Comparison of ENCODE assay signal across 11 mouse cellular contexts in the genomic region with DNA sequence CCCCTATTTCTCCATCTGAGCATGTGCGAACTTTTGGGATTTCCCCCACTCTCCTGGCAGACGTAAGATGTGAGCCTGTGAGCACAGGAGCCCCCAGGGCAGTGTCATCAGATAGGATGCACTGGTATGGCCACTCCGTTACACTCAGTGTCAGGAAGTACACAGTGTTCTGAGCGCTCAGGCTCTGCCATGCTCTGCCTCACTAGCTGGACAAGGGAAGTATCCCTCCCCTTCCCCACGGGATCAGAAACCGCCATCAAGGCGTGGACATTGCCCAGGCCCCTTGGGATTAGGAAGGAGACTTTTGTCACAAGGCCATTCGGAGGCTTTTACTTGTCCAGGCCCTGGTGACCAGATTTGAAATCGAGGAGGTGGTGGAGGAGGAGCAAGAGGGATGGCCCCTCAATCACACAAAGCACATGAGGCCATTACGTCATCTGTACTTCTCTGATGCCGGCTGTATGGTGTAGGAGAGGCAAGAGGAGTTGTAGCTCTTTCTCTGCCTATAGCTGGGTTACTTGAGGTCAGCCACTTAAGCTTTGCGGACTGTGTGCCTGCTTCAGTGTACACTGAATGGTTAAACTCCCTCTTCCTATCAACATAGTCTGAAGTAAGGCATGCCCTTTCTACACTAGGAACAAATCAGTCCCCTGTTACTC.
A peak's percentile ranks its signal among the peaks of the same experiment; 100 is the strongest.
DNase-seq lines count a peak whose midpoint lies in the region; ATAC-seq lines count a peak whose summit lies in the region.
"Had no signal": no experiment of that assay in that cellular context is flagged by ENCODE, and none has a peak within 500 bp of the region (broad histone marks: within the 10 kb centered on the region; RNA-seq: fewer than 3 reads in every experiment).

No protein-coding gene starts in this region.

- peaks cover 37% of the 10 kb centered on the region for H3K4me1 ChIP-seq in forebrain, embryonic 10.5 days
- H3K4me1 ChIP-seq in forebrain, embryonic 14.5 days (ENCODE audit: control insufficient read depth, insufficient read depth, low read length) = no peaks in the 10 kb centered on the region
- H3K4me1 ChIP-seq in neural tube, embryonic 13.5 days (replicated peaks) = peaks cover 38% of the 10 kb centered on the region
- peaks cover 19% of the 10 kb centered on the region for H3K4me1 ChIP-seq in neural tube, embryonic 15.5 days

- no peak for ATAC-seq in forebrain, embryonic 14.5 days
- ATAC-seq in neural tube, embryonic 13.5 days (ENCODE audit: low read depth) = 0 out of 2 replicates have a peak, but pooled peaks have one; percentile 25
- ATAC-seq in neural tube, embryonic 15.5 days (ENCODE audit: low FRiP score) = no peak
- ATAC-seq: forebrain, embryonic 13.5 days had no signal

- no peak overlapping the region for H3K9ac ChIP-seq in forebrain, embryonic 14.5 days (ENCODE audit: low read length)
- H3K9ac ChIP-seq in neural tube, embryonic 13.5 days = no peak overlapping the region
- no peak overlapping the region for H3K9ac ChIP-seq in neural tube, embryonic 15.5 days (replicated peaks)
- H3K9ac ChIP-seq: forebrain, embryonic 13.5 days; limb, embryonic 15.5 days had no signal

- no peaks in the 10 kb centered on the region for H3K9me3 ChIP-seq in forebrain, embryonic 10.5 days
- no peaks in the 10 kb centered on the region for H3K9me3 ChIP-seq in forebrain, embryonic 14.5 days (replicated peaks; ENCODE audit: control insufficient read depth, low read length)
- H3K9me3 ChIP-seq in neural tube, embryonic 13.5 days = no peaks in the 10 kb centered on the region
- H3K9me3 ChIP-seq in neural tube, embryonic 15.5 days (replicated peaks) = no peaks in the 10 kb centered on the region
- H3K9me3 ChIP-seq: forebrain, embryonic 13.5 days; limb, embryonic 15.5 days had no signal

- H3K36me3 ChIP-seq in forebrain, embryonic 10.5 days (replicated peaks) = peaks cover 42% of the 10 kb centered on the region
- no peaks in the 10 kb centered on the region for H3K36me3 ChIP-seq in forebrain, embryonic 14.5 days (ENCODE audit: control insufficient read depth, insufficient read depth, low read length)
- H3K36me3 ChIP-seq in neural tube, embryonic 13.5 days = peaks cover 20% of the 10 kb centered on the region
- peaks cover 3% of the 10 kb centered on the region; the same call in 1 of the 2 replicates for H3K36me3 ChIP-seq in neural tube, embryonic 15.5 days

- no peak for DNase-seq in forebrain, embryonic 10.5 days (ENCODE audit: extremely low spot score, low spot score)
- no peak for DNase-seq in forebrain, embryonic 14.5 days (ENCODE audit: low spot score)
- DNase-seq in kidney, postnatal 36 days = peak; percentile 22 to 78
- DNase-seq in gastrocnemius, postnatal 25 days = no peak
- DNase-seq in MN1 (ENCODE audit: low spot score) = no peak
- no peak for DNase-seq in retina, embryonic 14.5 days (ENCODE audit: low spot score)
- DNase-seq: layer of hippocampus, adult 9-11 months had no signal

- no peak overlapping the region for H3K4me2 ChIP-seq in forebrain, embryonic 14.5 days (ENCODE audit: low read length)
- H3K4me2 ChIP-seq in neural tube, embryonic 13.5 days = no peak overlapping the region
- H3K4me2 ChIP-seq in neural tube, embryonic 15.5 days = no peak overlapping the region
- H3K4me2 ChIP-seq: forebrain, embryonic 13.5 days; limb, embryonic 15.5 days had no signal

- WGBS in forebrain, embryonic 10.5 days = 67% methylated on average over 12 of the region's 12 CpGs
- WGBS in forebrain, embryonic 14.5 days = 63% methylated on average over 12 of the region's 12 CpGs
- 66% methylated on average over 12 of the region's 12 CpGs for WGBS in neural tube, embryonic 13.5 days
- WGBS in neural tube, embryonic 15.5 days = 71% methylated on average over 12 of the region's 12 CpGs

- no peak overlapping the region for H3K4me3 ChIP-seq in forebrain, embryonic 10.5 days
- H3K4me3 ChIP-seq in forebrain, embryonic 14.5 days (ENCODE audit: low read depth, low read length) = no peak overlapping the region
- H3K4me3 ChIP-seq in neural tube, embryonic 13.5 days = no peak overlapping the region
- H3K4me3 ChIP-seq in neural tube, embryonic 15.5 days (replicated peaks) = no peak overlapping the region
- H3K4me3 ChIP-seq: forebrain, embryonic 13.5 days; limb, embryonic 15.5 days had no signal

- peak overlapping the region; percentile 1; the same call in 1 of the 2 replicates for H3K27ac ChIP-seq in forebrain, embryonic 10.5 days
- no peak overlapping the region for H3K27ac ChIP-seq in forebrain, embryonic 14.5 days (ENCODE audit: low read depth, low read length)
- H3K27ac ChIP-seq in neural tube, embryonic 13.5 days (replicated peaks) = no peak overlapping the region
- no peak overlapping the region for H3K27ac ChIP-seq in neural tube, embryonic 15.5 days (replicated peaks)
- H3K27ac ChIP-seq: forebrain, embryonic 13.5 days; limb, embryonic 15.5 days had no signal

- H3K27me3 ChIP-seq in forebrain, embryonic 10.5 days (ENCODE audit: poor library complexity, severe bottlenecking) = no peaks in the 10 kb centered on the region
- 0 out of 2 replicates have a peak, but pooled peaks cover 2% of the 10 kb centered on the region for H3K27me3 ChIP-seq in forebrain, embryonic 14.5 days (replicated peaks; ENCODE audit: control insufficient read depth, insufficient read depth, low read length)
- no peaks in the 10 kb centered on the region for H3K27me3 ChIP-seq in neural tube, embryonic 13.5 days
- no peaks in the 10 kb centered on the region for H3K27me3 ChIP-seq in neural tube, embryonic 15.5 days (replicated peaks)
- H3K27me3 ChIP-seq: forebrain, embryonic 13.5 days; limb, embryonic 15.5 days had no signal

Comparison
In these comparisons a context has a peak if more than half of its experiments do, and no peak if none do; other contexts are left out.
1. DNase-seq: peak in kidney, postnatal 36 days (2 of 2); none in forebrain, embryonic 10.5 days (single experiment), forebrain, embryonic 14.5 days (single experiment), gastrocnemius, postnatal 25 days (single experiment), MN1 (single experiment) and retina, embryonic 14.5 days (single experiment).